Mouse (Mus musculus) cerebellum, adult 18-20 months (tissue): ENCODE measurements at regions not wholly inside any gene's neighbourhood (a gene's known extent, or its start where the extent isn't known, plus 50 kb on each side); places are given as distances from the start of the nearest gene placed in this dataset.

Experiments
- DNase-seq, 2 experiments: peaks; one replicate each; pipeline ENCODE4 v3.0.0; 2021

- no peak for DNase-seq
These were observed 380.4 kb downstream of the Samd5 start for GRCm38 (mm10) chr10:9294620-9295019.

DNA sequence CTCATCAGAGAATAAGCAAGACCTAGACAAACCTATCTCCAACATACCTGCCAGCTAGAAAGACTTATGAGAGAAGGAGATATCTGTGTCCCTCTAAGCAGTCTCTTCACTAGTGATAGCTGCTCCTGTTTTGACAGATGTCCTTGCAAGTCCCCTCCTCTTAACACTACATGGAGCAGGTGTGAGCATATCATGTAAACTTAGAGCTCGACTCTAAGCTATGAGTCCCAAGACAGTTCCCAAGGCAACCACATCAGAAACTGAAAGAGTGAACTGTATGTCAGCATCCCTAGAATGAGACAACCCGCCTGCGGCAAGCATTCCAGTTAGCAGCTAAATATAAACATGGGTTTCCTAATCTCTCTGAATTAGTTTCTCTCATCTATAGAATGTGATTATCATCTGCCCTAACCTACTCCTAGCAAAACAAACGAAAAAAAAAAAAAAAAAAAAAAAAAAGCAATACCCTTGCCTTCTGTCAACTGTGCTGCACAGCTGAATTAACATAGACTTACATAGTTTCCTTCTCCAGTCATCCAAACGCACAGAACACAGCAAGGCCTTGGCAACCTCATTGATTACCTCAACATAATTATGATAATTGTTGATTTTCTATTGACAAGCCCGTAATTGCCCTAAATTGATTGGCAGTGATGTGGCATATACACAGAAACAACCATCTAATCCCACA is 383.4 kb downstream of the Samd5 start:
- DNase-seq: no peak

GRCm38 (mm10) chr10:9272940-9273339 is 387.1 kb upstream of the Sash1 start:
- DNase-seq: no peak

GRCm38 (mm10) chr10:9272243-9272642 is 386.4 kb upstream of the Sash1 start:
- DNase-seq: no peak

DNA sequence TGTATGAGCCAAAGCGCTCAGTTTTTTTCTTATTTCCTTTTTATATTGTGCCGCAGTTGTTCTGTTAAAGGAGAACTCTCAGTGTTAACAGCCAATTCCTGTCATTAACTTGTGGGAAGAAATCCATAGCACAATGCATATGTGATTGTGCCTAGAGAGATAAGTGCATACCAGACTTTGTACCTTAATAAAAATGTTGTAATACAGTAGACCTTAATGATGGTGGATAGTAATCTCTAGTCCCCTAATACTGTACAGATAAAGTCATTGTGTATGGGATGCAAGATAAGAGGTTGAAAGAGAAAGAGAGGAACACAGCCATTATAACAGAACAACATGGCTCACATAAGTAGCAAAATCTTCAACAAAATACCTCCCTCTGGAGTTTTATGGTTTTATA is 379.7 kb upstream of the Sash1 start:
- no peak for DNase-seq

- no peak for DNase-seq
These were observed 378.6 kb upstream of the Sash1 start for GRCm38 (mm10) chr10:9264309-9265000.

DNA sequence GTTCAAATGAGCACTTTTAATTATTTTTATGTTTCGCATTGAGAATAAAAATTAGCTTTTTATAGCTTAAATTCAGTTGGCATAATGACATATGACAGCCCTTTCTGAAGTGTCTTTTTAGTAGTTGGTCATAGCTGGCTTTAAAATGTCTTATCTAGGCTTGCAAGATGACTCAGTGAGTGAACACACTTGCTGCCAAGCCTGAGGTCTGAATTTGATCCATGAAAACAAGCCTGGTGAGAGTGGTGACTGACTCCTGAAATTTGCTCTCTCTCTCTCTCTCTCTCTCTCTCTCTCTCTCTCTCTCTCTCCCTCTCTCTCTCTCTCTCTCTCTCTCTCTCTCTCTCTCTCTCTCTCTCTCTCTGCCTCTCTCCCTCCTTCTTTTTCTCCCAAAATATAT is 372.8 kb upstream of the Sash1 start:
- no peak for DNase-seq

- DNase-seq: no peak
These were observed 367.0 kb upstream of the Sash1 start for GRCm38 (mm10) chr10:9252941-9253217.

DNA sequence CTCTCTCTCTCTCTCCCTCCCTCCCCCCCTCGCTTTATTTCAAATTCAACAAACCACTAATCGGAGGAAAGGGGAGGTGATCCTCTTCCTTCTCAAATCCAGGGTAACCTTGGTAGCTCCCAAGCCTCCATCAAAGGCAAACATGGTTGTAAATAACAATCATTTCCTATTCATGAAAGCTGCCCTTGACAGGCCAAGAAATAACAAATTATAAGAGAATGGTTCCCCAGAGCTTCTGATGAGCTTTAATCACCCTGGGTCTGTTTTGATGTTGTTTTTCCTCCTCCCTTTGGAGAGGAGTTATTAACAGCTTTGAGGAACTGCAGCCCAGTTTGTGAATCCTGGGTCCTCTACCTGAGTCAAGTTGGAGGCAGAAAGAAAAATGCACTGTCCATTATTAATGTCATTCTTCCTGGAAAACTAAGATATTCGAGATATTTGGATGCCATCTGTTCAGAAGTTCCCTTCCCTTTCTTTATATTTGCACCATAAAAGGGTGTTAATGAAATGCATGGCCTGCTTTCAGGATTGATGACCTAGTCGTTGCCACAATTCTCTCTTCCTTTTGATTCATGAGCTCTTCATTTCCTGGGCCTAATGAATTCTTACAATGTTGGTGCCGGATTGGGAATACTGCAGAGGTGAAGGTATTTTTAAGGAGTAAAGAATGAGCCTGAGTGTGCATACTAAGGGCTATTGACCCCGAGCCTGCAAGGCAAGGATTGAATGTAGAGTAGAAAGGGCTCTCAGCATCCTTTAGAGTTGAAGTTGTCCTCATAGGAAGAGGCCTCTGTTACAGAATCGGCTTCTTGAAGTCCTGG is 366.5 kb upstream of the Sash1 start:
- DNase-seq: no peak

DNA sequence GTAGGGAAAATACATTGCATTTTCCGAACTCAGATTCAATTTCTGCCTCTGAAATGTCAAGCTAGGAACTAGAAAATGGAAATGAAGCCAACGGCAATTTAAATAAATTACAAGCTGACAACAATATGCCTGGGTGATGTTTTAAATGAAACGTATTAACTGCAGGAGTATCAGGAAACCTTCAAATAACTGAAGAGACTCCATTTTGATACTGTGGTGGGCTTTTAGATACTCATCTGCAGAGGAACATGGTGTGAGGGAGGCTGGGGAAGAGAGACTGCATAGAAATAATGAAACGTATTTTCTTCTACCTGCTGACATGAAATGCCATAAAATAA is 357.4 kb upstream of the Sash1 start:
- no peak for DNase-seq

- no peak for DNase-seq
These were observed 356.9 kb upstream of the Sash1 start for GRCm38 (mm10) chr10:9242596-9243280.

GRCm38 (mm10) chr10:9239956-9240355 is 354.1 kb upstream of the Sash1 start:
- DNase-seq: no peak

DNA sequence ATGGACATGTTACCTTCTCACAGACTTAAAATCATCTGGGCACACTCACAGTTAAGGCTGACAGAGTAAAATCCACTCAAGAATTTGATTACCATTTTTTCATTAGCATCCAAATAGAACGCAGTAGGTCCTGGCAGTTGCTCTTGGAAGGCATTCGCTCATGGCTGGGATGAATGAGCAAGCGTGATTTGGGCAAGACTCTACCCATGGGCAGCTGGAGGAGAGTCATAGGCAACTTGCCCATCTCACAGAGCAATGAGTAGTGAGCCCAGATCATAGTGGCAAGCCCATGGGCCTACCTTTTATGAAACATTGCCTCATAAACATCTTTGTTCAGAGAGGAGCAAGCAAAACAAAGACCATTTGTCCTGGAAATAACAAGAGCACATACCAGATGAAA is 345.9 kb upstream of the Sash1 start:
- peak; percentile 6 to 9 for DNase-seq

DNA sequence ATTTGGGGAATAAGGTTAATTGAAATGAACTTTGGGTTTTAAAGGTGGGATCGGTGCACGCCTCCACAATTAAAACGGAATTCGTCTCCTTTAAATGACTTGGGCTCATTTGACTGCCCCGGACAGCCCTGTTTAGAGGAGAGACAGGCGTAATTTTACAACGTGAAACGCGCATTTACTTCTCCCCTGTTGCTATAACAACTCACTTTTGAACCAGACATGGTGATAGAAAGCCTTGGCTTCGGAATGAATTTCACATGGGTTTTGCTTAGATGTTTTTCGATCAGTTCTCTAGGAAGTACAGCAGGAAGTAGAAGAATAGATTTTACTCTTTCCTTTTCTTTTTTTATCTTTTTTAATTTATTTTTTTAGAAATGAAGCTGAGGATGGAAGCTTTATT is 343.2 kb upstream of the Sash1 start:
- no peak for DNase-seq

GRCm38 (mm10) chr10:9227361-9227760 is 341.5 kb upstream of the Sash1 start:
- no peak for DNase-seq

- no peak for DNase-seq
These were observed 324.8 kb upstream of the Sash1 start for GRCm38 (mm10) chr10:9210646-9211045.

GRCm38 (mm10) chr10:9204096-9204495 is 318.2 kb upstream of the Sash1 start:
- DNase-seq: peak; percentile 45 to 57

GRCm38 (mm10) chr10:9203323-9203722 is 317.5 kb upstream of the Sash1 start:
- peak; percentile 24 to 32 for DNase-seq

DNA sequence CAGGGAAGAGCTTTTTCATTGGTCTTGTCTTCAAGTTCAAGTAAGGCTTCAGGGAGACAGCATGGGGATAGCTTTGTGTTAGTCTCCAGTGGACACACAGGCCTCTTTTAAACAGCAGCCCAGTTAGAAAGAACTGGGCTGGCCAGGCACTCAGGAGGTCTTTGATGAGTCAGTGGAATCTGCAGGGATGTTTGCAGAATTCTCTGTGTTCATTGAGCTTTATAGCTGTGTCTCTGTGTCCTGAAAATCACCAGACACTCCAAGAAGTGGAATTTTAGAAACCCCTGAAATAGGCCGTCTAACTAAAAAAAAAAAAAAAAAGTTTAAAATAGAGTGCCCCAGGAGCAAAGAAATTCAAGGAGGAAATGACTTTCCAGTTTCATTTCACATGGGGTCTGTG is 317.1 kb upstream of the Sash1 start:
- peak in 1 of 2 experiments; percentile 7 for DNase-seq

- no peak for DNase-seq
These were observed 289.1 kb upstream of the Sash1 start for GRCm38 (mm10) chr10:9174997-9175396.

- no peak for DNase-seq
These were observed 287.6 kb upstream of the Sash1 start for GRCm38 (mm10) chr10:9173509-9173908.

DNA sequence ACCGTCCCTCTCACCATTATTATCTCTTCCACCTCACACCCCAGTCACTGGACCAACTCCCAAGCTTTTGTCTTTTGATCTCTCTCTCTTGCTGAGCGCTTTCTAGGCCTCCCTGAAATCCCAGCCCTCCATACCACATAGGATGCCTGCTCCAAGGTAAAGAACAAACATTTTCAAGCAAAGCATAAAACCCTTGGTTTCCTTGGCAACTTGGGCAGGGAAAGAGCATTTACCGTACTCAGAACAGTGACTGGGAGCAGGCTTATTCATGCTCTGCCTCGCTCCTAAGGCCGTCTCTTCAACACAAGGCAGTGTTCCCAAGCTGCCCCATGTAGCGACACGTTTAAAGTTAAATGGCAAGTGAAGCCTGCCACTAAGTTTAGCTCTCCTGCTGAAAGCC is 282.9 kb upstream of the Sash1 start:
- no peak for DNase-seq

DNA sequence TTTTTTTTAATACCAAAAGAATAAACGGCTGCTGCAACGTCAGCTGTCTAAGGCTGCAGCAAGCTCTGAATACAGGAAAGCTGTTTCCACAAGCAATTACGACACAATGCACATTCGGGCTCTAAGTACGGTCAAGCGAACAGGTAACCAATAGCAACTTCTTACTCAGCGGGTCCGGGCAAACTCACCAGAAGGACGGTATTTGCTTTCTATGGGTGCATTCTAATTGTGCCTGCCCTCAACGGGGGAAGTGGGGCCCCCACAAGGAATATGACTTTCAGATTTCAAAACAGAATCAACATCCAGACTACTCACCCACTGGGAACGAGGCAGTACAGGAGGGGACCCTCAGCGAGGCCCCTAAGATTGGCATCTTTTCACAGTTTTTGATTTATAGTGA is 280.1 kb upstream of the Sash1 start:
- no peak for DNase-seq

DNA sequence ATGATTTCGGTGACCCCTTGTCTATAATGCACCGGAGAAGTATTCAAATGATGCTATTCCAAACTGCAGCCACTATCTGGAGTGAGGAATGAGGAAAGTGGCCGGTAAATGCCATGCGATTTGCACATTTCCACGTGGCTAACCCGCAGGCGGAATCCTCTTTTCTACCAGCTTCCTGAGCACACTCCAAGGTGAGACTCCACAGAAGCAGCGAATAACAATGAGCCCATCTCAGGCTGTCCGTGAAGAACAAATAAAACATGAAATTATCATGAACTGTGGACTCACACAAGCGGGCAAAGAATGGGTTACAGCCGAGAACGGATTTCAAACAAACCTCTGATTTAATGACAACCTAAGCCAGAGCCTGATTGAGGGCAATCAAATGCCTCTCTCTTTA is 279.7 kb upstream of the Sash1 start:
- DNase-seq: no peak
